Mouse (Mus musculus) neutrophil, adult 65 days (primary cell): Measurements from ENCODE around the gene Cacna2d2. TPM values are rescaled to one million over a fixed set of nuclear protein-coding genes. Genes with fewer than 3 reads are reported as not detected.

Experiments used
- total RNA-seq: library from RNA; stranded (reverse); gene quantifications from 2 replicates; pipeline ENCODE4 v1.2.4, GENCODE M21; 2023

Gene Cacna2d2
- total RNA-seq, result 0.13 and 0.48 TPM in 2 replicates

DNA sequence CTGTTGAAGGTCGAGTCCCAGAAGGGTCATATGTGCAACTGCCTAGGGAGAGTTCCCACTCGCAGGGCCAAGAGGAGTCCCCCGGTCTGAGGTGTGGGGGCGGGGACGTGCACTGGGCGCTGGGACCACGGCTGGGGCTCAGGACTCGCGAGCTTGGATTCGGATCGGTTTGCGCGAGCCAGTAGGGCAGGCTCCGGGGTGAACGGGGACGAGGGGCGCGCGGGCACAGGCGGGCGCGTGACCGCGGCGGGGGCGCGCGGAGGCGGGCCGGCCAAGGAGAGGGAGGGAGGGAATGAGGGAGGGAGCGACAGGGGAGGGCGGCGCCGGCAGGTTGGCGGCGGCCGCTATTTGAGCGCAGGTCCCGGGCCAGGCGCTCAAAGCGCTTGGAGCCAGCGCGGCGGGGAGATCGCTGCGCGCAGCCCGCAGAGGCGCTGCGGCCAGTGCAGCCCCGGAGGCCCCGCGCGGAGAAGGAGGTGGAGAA, at the start of gene Cacna2d2:
Gene Cacna2d2 (plus strand): TSS at position 122 of the 481 bp plus-strand sequence.

DNA sequence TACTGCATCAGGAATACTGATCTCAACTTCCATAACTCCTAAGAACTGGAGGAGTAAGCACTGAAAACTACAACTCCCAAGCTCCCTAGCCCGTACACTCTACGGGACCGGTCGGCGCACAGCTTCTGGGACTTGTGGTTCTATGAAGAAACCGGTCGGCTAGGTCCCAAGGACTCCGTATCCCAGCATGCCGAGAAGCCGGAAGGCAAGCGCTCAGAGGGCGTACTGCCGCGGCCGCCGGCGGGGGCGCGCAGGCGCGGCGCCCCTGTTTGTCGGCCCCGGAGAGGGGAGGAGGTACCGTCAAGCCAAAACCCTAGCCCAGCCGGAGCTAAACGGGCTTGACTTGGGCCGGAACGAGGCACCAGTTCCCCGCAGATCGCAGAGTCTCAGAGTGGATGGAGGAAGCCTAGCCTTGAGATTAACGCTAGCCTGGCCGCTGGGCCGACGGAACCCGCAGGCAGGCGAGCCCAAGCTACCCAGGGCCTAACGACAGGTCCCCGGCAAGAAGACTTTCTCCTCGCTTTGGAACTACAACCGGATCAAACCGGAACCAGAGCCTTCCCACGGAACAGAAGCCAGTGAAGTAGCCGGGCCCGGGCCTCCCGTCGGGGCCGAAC, 134.5 kb downstream of the Cacna2d2 start, which contains the start of gene Tmem115:
Gene Tmem115 (plus strand): TSS at position 155 of the 617 bp plus-strand sequence.

DNA sequence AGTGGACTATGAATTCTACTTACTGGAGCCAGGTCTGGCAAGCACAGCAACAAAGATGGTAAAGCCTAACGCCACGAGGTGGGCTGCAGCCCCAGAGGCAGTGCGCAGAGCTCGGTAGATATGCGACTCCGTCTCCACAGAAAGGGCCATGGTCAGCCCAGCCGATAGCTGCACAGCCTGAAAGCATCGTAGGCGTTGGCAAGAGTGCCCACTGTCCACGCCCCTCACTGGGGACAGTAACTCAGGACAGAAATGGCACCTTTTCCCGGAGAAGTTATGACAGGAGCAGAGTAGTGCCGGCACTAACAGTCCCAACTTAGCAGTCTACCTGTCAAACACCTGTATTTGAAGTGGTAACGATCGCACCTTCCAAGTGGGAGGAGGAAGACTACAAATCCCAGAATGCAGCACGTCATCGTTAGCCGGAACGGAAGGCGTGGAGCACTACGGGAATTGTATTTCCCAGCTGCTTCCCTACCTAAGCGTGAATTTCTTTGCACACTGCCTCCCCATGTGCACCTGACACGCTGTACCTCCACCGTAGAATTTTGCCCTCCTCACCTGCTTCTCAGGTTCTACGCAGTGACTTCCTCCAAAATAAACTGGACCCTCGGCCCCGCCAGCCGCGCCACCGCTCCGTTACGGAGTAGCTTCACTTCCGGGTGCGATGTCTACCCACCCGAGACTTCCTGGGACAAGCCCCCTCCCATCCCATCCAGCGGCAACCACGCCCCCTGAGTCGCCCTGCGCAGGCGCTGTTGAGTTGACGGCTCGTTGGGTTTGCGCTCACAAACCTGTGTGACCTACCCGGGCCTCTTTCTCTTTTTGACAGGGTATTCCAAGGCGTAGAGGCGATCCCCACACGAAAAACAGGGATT, 142.3 kb downstream of the Cacna2d2 start, which contains the start of the genes Cyb561d2 and Nprl2:
Gene Cyb561d2 (minus strand): TSS at position 720 of the 878 bp plus-strand sequence.
Gene Nprl2 (plus strand): TSS at position 753 of the 878 bp plus-strand sequence.

DNA sequence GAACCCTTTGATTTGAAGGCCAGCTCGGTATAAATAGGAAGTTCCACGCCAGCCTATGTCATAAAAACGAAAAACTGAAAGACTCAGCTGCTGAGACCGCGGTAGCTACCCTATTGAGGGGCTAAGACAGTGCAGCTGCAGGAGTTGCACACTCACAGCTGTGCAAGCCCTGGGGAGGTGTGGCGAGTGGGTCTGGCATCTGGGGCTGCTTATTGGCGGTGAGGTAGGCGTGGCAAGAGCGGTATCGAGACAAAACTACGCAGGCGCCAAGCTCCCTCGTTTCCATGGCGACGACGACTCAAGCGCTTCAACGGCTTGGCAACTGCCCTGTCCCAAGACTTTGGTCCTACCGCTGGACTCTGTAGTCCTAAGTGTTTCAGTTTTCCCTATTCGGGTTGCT, 147.6 kb downstream of the Cacna2d2 start, which contains the start of gene Zmynd10:
Gene Zmynd10 (plus strand): TSS at position 273 of the 400 bp plus-strand sequence.

GRCm38 (mm10) chr9:107551117-107551889, 151.9 kb downstream of the Cacna2d2 start, which contains the start of gene Rassf1:
Gene Rassf1 (plus strand): TSS chr9:107551555.

GRCm38 (mm10) chr9:107563029-107563581, 163.7 kb downstream of the Cacna2d2 start, which contains the start of gene Tusc2:
Gene Tusc2 (plus strand): TSS chr9:107563255.

GRCm38 (mm10) chr9:107567702-107568319, 168.4 kb downstream of the Cacna2d2 start, which contains the start of gene Hyal2:
Gene Hyal2 (plus strand): TSS chr9:107567945.

DNA sequence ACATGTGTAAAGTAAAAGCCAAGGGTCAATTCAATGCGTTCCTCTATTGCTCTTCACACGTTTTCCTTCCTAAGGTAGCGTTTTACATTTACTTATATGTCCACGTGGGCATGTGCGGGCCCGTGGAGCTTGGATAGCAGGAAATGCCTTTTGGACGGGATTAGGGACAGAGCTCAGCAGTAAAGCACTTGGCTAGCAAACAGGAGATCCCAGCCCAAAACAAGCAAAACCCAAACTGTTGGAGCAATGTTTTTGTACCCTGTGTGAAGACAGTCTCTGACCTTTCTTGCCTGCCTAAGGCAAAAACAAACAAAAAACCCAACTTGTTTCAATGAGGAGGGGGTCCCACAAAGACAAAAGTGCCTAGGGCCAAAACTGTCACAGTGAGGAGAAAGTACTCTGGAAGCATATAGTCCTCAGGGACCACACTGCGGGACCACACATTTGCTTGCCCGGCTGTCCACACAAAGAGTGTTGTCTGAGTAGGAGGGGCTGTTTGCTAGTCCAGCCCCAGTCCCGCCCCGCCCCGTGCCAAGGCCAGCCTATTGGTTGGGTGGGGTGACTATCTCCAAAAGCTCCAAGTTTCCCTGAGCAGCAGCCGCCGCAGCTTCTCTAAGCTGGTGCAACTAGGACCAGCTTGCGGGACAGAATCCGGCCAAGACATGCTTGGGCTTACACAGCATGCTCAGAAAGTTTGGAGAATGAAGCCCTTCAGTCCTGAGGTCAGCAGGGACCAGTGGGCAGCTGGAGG, 177.1 kb downstream of the Cacna2d2 start, which contains the start of gene Hyal1:
Gene Hyal1 (plus strand): TSS at position 571 of the 751 bp plus-strand sequence.

GRCm38 (mm10) chr9:107578587-107578986, 179.2 kb downstream of the Cacna2d2 start, which contains the start of gene Naa80:
Gene Naa80 (plus strand): TSS chr9:107578887.

Other genes starting within 250 kb of the Cacna2d2 start
- gene Dock3, start 167.7 kb upstream of the Cacna2d2 start, total RNA-seq, result 1.5 and 3.2 TPM in 2 replicates
- gene Mapkapk3, start 109.7 kb upstream of the Cacna2d2 start, total RNA-seq, result 90.3 and 116 TPM in 2 replicates
- 1.7 and 1.8 TPM in 2 replicates for gene Cish, start 103.6 kb upstream of the Cacna2d2 start, total RNA-seq
- 4.8 and 6.3 TPM in 2 replicates for gene Hemk1, start 61.3 kb upstream of the Cacna2d2 start, total RNA-seq
- gene 6430571L13Rik, start 59.0 kb upstream of the Cacna2d2 start, total RNA-seq, result not detected in 2 replicates
- gene Tmem115, start 134.3 kb downstream of the Cacna2d2 start, total RNA-seq, result 15.2 and 21.1 TPM in 2 replicates
- 4.0 and 5.0 TPM in 2 replicates for gene Cyb561d2, start 142.6 kb downstream of the Cacna2d2 start, total RNA-seq
- 7.0 and 7.2 TPM in 2 replicates for gene Nprl2, start 142.6 kb downstream of the Cacna2d2 start, total RNA-seq
- gene Zmynd10, start 147.7 kb downstream of the Cacna2d2 start, total RNA-seq, result not detected in 2 replicates
- 46.9 and 58.1 TPM in 2 replicates for gene Rassf1, start 151.9 kb downstream of the Cacna2d2 start, total RNA-seq
- gene Tusc2, start 163.6 kb downstream of the Cacna2d2 start, total RNA-seq, result 6.6 and 6.7 TPM in 2 replicates
- gene Hyal2, start 168.3 kb downstream of the Cacna2d2 start, total RNA-seq, result 1.4 and 1.7 TPM in 2 replicates
- gene Hyal1, start 177.3 kb downstream of the Cacna2d2 start, total RNA-seq, result 1.2 and 2.2 TPM in 2 replicates
- gene Naa80, start 179.3 kb downstream of the Cacna2d2 start, total RNA-seq, result 6.3 and 8.5 TPM in 2 replicates
- gene Hyal3, start 181.2 kb downstream of the Cacna2d2 start, total RNA-seq, result 0.57 and 1.3 TPM in 2 replicates
- 9.7 and 10.0 TPM in 2 replicates for gene Ifrd2, start 188.0 kb downstream of the Cacna2d2 start, total RNA-seq
- 0.27 TPM in 1 of 2 replicates, not detected in the other for gene Sema3b, start 209.6 kb downstream of the Cacna2d2 start, total RNA-seq
- 1,061 and 1,167 TPM in 2 replicates for gene Gnai2, start 235.8 kb downstream of the Cacna2d2 start, total RNA-seq